Mouse (Mus musculus): ENCODE data around the gene Rcsd1. TPM values are rescaled to one million over a fixed set of nuclear protein-coding genes. Genes with fewer than 3 reads are reported as not detected.

The Rcsd1 gene
- polyA plus RNA-seq, 1 experiment = 4.6 TPM

GRCm38 (mm10) chr1:165737867-165738266 lies 28.3 kb upstream of the Rcsd1 start:
- H3K27ac ChIP-seq (ENCODE audit: insufficient read depth, low read length) = no peak overlapping the region
- no peaks in the 10 kb centered on the region for H3K4me1 ChIP-seq (ENCODE audit: control insufficient read depth, insufficient read depth, low read length)
- no peak for TF ChIP-seq POLR2A (IDR thresholded peaks at IDR 0.05; ENCODE audit: borderline replicate concordance, insufficient read depth, low read length)
- no peak for TF ChIP-seq CTCF (IDR thresholded peaks at IDR 0.05; ENCODE audit: borderline replicate concordance, insufficient read depth, low read depth, low read length)
- WGBS = 62% methylated on average over 3 of the region's 3 CpGs
- DNase-seq = no peak
- no peaks in the 10 kb centered on the region for H3K27me3 ChIP-seq (ENCODE audit: control insufficient read depth, insufficient read depth, low read length)
- no peak overlapping the region for H3K4me3 ChIP-seq (replicated peaks; ENCODE audit: insufficient read depth, low read depth, low read length)

GRCm38 (mm10) chr1:165737451-165737850 lies 27.9 kb upstream of the Rcsd1 start:
- H3K4me1 ChIP-seq (ENCODE audit: control insufficient read depth, insufficient read depth, low read length) = no peaks in the 10 kb centered on the region
- WGBS = 65% methylated on average over 5 of the region's 5 CpGs
- H3K27ac ChIP-seq (ENCODE audit: insufficient read depth, low read length) = no peak overlapping the region
- DNase-seq = no peak
- H3K4me3 ChIP-seq (replicated peaks; ENCODE audit: insufficient read depth, low read depth, low read length) = no peak overlapping the region
- no peaks in the 10 kb centered on the region for H3K27me3 ChIP-seq (ENCODE audit: control insufficient read depth, insufficient read depth, low read length)
- no peak for TF ChIP-seq POLR2A (IDR thresholded peaks at IDR 0.05; ENCODE audit: borderline replicate concordance, insufficient read depth, low read length)
- TF ChIP-seq CTCF (IDR thresholded peaks at IDR 0.05; ENCODE audit: borderline replicate concordance, insufficient read depth, low read depth, low read length) = no peak

GRCm38 (mm10) chr1:165735826-165736818 lies 26.6 kb upstream of the Rcsd1 start:
- peak; percentile 74 to 81 for DNase-seq
- Histone ChIP-seq H3K4me3 (replicated peaks; ENCODE audit: insufficient read depth, low read depth, low read length) (no peak overlapping the region), H3K27me3 (ENCODE audit: control insufficient read depth, insufficient read depth, low read length) (no peaks in the 10 kb centered on the region), H3K27ac (ENCODE audit: insufficient read depth, low read length) (no peak overlapping the region), H3K4me1 (ENCODE audit: control insufficient read depth, insufficient read depth, low read length) (no peaks in the 10 kb centered on the region)
- WGBS = 29% methylated on average over 20 of the region's 20 CpGs
- no peak for TF ChIP-seq POLR2A (IDR thresholded peaks at IDR 0.05; ENCODE audit: borderline replicate concordance, insufficient read depth, low read length)
- TF ChIP-seq CTCF (IDR thresholded peaks at IDR 0.05; ENCODE audit: borderline replicate concordance, insufficient read depth, low read depth, low read length) = peak; percentile 94

GRCm38 (mm10) chr1:165734840-165735239 lies 25.3 kb upstream of the Rcsd1 start:
- TF ChIP-seq CTCF (IDR thresholded peaks at IDR 0.05; ENCODE audit: borderline replicate concordance, insufficient read depth, low read depth, low read length) (no peak), POLR2A (IDR thresholded peaks at IDR 0.05; ENCODE audit: borderline replicate concordance, insufficient read depth, low read length) (no peak)

GRCm38 (mm10) chr1:165731553-165731952 lies 22.0 kb upstream of the Rcsd1 start:
- Histone ChIP-seq H3K27ac (ENCODE audit: insufficient read depth, low read length) (no peak overlapping the region), H3K4me1 (ENCODE audit: control insufficient read depth, insufficient read depth, low read length) (no peaks in the 10 kb centered on the region), H3K27me3 (ENCODE audit: control insufficient read depth, insufficient read depth, low read length) (no peaks in the 10 kb centered on the region), H3K4me3 (replicated peaks; ENCODE audit: insufficient read depth, low read depth, low read length) (no peak overlapping the region)
- 82% methylated on average over 6 of the region's 6 CpGs for WGBS
- DNase-seq = no peak
- TF ChIP-seq POLR2A (IDR thresholded peaks at IDR 0.05; ENCODE audit: borderline replicate concordance, insufficient read depth, low read length) = no peak
- no peak for TF ChIP-seq CTCF (IDR thresholded peaks at IDR 0.05; ENCODE audit: borderline replicate concordance, insufficient read depth, low read depth, low read length)

More at GRCm38 (mm10) chr1:165734840-165735239, 25.3 kb upstream of the Rcsd1 start:
- H3K4me3 ChIP-seq (replicated peaks; ENCODE audit: insufficient read depth, low read depth, low read length) = no peak overlapping the region
- H3K27ac ChIP-seq (ENCODE audit: insufficient read depth, low read length) = no peak overlapping the region
- WGBS = 92% methylated on average over 2 of the region's 2 CpGs
- no peaks in the 10 kb centered on the region for H3K27me3 ChIP-seq (ENCODE audit: control insufficient read depth, insufficient read depth, low read length)
- H3K4me1 ChIP-seq (ENCODE audit: control insufficient read depth, insufficient read depth, low read length) = no peaks in the 10 kb centered on the region
- no peak for DNase-seq

- no peak for TF ChIP-seq CTCF (IDR thresholded peaks at IDR 0.05; ENCODE audit: borderline replicate concordance, insufficient read depth, low read depth, low read length)
- no peak for TF ChIP-seq POLR2A (IDR thresholded peaks at IDR 0.05; ENCODE audit: borderline replicate concordance, insufficient read depth, low read length)
- Histone ChIP-seq H3K4me1 (ENCODE audit: control insufficient read depth, insufficient read depth, low read length) (no peaks in the 10 kb centered on the region), H3K27ac (ENCODE audit: insufficient read depth, low read length) (no peak overlapping the region), H3K4me3 (replicated peaks; ENCODE audit: insufficient read depth, low read depth, low read length) (no peak overlapping the region), H3K27me3 (ENCODE audit: control insufficient read depth, insufficient read depth, low read length) (no peaks in the 10 kb centered on the region)
- WGBS = 56% methylated on average over 1 of the region's 1 CpGs
- DNase-seq = no peak
Observed at GRCm38 (mm10) chr1:165730129-165730528, 20.6 kb upstream of the Rcsd1 start.

GRCm38 (mm10) chr1:165728057-165728639 lies 18.6 kb upstream of the Rcsd1 start:
- no peaks in the 10 kb centered on the region for H3K4me1 ChIP-seq (ENCODE audit: control insufficient read depth, insufficient read depth, low read length)
- WGBS = 86% methylated on average over 3 of the region's 3 CpGs
- TF ChIP-seq CTCF (IDR thresholded peaks at IDR 0.05; ENCODE audit: borderline replicate concordance, insufficient read depth, low read depth, low read length) = no peak
- no peak for TF ChIP-seq POLR2A (IDR thresholded peaks at IDR 0.05; ENCODE audit: borderline replicate concordance, insufficient read depth, low read length)
- no peak overlapping the region for H3K4me3 ChIP-seq (replicated peaks; ENCODE audit: insufficient read depth, low read depth, low read length)
- no peak overlapping the region for H3K27ac ChIP-seq (ENCODE audit: insufficient read depth, low read length)
- H3K27me3 ChIP-seq (ENCODE audit: control insufficient read depth, insufficient read depth, low read length) = no peaks in the 10 kb centered on the region
- DNase-seq = no peak

Measured in cerebellum, adult 2 months (tissue).